Mouse (Mus musculus) adipocyte (in vitro differentiated cells): ENCODE measurements around the gene Cgnl1.
A peak's percentile ranks its signal among the peaks of the same experiment; 100 is the strongest.

Source experiments
- DNase-seq: peaks from one replicate; pipeline ENCODE4 v3.0.0-alpha.2; 2016; ENCODE audit warnings: low spot score

Gene Cgnl1

DNA sequence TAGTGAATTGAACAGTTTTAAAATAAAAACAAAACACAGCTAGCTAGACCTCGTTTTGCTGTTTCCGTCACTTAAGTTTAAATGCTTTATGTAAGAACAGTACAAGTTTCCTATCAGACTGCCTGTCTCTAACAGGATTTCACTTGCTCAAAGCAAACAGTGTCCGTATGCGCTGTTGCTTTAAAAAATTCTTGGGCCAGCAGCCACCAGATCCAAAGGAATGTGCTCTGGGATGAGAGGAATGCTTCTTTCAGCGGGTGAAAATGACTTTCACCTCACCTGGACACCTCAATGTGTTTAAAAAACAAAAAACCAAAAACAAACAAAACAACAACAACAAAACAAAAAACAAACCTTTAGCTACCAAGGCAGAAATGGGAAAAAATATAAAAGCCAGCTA, 54.4 kb downstream of the Cgnl1 start:
- DNase-seq: no peak

DNA sequence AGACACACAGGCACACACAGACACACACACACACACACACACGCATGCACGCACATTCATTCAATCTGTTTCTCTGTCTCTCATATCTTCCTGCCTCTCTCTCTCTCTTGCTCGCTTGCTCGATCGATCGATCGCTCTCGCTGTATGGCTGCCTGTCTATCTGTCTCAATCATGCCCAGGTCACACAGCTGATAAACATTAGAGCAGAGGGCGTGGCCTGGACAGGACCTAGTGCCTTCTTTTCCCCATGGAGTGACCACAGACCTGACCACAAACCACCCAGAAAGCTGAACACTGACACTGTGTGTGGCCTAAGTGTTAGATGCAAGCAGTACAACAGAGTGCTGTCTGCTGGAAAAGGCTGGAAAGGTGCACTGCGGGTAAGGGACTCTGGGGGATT, 60.6 kb downstream of the Cgnl1 start:
- no peak for DNase-seq

DNA sequence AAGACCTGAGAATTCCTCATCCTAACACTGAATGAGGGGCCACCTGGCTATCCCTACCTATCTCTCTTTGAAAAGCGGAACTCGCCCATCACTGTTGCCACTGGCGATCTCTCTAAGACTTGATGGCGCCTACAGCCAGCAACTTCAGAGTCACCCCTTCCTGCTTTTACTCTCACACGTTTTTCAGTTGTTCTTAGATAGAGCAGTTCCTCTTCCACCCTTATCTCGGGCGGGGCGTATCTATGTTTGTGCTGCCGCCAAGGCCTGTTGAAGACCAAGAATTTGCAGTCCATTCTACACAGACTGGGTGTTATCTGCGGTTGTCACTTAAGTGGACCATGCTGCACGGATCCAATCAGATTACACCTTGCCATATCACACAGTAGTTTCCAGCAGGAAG, 62.2 kb downstream of the Cgnl1 start:
- no peak for DNase-seq

DNA sequence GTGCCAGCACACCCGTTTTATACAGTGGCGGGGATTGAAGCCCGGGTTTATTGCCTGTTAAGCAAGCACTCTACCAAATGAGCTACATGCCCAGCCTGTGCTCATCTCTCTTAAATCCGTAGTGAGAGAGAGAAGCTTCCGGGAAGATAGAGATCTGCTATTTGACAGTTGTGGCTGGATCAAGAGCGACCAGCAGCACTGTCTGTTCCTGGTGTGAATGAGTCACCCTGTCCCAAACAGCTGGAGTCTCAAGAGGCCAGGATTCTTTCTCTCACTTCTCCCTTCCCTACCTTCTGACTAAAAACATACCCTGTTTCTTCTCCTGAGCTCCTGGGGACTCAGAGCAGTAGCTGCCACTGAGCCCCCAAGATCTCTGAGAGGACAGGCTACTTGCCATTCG, 63.4 kb downstream of the Cgnl1 start:
- no peak for DNase-seq

DNA sequence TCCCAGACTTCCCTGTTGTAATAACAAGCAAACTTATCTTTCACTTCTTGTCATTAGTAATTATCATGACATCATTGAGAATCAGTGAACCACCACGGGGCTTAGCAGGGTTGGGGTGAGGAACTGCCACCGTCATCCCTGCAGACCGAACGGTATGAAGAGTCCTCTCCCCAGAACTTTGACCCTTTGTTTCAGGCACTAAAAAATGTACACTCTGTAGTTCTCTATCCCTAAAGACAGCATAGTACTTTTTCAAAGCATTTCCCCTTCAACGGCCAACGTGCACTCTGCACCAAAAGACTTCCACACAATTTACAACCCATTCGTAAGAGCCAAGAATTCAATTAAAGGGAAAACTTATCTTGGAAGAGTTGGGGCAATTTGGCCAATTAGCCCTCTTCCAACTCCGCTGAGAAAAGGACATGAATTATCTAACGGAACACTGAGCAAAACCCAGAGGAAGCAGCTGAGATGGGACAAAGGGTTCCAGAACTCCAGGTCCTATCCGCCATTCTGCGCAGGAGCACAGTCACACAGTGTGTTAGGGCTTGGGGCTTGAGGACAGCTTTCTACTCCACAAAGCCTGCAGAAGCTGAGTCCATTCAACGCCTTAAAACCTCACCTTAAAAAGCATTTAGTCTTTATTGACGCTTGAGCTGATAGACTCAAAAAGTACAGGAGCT, 66.9 kb downstream of the Cgnl1 start:
- no peak for DNase-seq

DNA sequence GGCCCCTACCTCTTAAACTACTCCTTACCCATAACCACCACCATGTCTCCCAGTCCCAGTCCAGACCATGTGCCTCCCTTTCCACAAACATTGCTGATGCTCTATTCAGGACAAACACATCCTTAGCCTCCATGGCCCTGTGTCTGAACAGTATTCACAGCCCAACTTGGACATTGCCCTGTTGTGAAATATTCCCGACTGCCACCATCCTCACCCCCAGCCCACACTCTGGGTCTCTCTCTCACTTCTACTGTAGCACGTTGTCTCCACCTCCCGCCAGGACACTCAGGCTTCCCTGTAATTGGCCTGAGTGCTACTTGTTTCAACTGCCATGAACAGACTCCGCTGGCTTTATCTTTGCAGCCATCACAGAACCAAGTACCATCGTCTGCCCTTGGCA, 72.3 kb downstream of the Cgnl1 start:
- no peak for DNase-seq

DNA sequence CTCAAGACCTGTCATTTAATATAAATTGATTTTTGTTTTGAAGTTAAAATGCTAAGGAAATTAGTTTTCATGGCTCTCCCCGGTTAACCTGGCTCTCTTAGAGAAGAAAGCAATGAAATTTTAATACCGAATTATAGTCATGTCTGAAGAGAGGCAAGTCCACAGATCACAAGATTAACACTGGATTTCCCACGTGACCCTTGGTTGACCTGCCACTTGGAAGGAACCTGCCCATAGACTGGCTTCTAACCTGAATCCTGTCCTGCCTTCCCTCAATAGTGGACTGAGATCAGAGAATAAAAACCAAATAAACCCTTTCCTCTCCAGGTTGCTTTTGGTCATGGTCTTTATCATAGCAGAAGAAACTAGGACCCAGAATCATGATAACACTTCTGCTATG, 73.3 kb downstream of the Cgnl1 start:
- DNase-seq: no peak

DNA sequence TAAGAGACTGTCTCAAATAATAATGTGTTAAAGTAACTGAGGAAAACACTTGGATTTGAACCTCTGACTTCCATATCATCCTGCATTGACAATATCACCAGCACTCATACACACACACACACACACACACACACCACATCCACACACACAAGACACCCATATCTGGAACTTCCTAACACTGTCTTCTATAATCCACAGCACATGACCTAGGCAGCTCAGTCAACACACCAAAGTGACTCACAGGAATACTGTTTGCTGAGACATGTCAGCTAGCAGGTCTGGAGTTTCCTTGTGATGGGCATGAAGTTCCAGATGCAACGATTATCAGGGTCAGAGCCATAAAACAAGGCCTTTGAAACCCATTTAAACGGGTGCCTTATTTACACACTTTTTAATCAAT, 74.2 kb downstream of the Cgnl1 start:
- DNase-seq: no peak

DNA sequence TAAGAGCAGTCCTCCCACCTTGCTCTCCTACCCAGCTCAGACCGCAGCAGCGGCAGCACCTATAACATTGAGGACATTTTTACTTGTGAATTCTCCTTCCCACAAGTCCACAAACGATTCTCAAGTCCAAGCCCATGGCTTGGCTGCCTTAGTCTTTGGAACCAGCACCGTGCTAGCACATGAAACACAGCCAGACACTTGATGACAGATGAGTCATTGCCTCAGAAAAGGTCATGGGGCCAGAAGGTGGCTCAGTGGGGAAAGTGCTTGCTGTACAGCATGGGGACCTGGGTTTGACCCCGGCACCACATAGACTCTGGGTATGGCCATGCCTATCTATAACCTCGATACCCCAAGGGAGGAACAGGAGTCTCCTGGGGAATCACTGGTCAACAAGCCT, 74.6 kb downstream of the Cgnl1 start:
- peak; percentile 61 for DNase-seq

DNA sequence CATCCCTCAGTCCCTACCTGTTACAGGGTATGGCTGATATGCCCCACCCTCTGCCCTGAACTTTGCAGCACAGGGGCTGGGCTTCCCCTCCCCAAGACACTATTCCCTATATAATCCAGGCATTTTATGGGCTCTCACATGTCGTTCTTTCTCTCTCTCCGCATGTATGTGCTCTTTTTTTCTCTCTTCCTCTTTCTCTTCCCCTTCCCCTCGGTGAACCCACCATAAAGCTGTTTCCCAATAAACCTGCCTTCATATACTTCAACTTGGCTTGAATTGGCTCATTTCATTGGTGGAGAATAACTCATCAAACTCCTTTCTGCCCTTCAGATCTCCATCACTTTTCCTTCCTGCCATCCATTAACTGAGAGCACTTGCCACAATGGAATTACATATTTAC, 76.3 kb downstream of the Cgnl1 start:
- DNase-seq: no peak

DNA sequence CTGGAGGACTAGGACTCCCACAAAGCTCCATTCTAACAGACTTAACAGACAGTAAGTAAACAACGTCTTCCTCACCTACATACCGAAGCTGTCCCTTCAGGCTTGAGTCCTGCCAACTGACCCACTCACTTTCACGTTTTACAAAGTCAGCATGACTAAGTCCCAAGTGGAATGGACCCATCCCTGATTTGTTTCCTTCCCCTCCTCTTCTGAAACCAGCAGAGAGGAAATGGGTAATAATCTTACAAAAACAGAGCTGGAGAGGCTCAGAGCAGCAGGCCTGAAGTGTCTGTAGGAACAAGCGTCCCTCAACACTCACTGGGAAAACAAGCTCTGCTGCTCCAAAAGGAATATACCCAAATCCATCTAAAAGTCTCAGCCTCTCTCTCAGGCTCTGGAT, 77.2 kb downstream of the Cgnl1 start:
- no peak for DNase-seq

DNA sequence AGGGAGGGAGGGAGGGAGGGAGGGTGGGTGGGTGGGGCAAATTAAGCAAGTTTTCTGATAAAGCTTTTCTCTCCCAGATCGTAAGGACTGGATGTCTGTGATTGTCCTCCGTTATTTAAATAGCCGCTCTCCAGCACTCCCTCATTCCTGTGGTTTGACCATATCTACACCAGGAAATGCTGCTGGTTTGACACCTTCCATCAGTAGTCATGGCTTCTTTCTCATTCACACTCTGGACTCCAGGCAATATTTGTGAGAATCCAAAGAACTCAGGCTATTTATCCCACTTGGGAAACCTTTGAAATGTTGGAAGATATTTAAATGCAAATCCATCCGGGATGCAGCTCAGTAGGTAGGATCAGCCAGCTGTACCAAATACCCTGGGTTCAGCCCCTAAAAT, 77.6 kb downstream of the Cgnl1 start:
- no peak for DNase-seq

DNA sequence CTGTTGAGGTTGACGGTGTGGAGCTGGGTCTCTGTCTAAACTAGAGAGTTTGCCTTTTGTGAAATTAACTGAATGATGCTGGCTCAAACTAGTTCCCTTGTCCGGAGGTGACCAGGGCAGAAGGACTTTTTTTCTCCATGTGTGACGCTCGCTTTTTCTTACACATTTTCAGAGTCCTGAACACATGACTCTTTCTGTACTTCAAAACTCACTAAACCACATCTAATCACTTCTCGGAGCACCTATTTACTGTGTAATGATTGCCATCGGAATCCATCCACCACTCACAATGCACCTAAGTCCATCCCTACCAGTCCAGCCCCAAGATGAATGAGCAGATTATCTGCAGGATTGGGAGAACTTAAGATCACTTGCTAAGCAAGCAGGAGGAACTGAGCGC, 79.2 kb downstream of the Cgnl1 start:
- DNase-seq: no peak

DNA sequence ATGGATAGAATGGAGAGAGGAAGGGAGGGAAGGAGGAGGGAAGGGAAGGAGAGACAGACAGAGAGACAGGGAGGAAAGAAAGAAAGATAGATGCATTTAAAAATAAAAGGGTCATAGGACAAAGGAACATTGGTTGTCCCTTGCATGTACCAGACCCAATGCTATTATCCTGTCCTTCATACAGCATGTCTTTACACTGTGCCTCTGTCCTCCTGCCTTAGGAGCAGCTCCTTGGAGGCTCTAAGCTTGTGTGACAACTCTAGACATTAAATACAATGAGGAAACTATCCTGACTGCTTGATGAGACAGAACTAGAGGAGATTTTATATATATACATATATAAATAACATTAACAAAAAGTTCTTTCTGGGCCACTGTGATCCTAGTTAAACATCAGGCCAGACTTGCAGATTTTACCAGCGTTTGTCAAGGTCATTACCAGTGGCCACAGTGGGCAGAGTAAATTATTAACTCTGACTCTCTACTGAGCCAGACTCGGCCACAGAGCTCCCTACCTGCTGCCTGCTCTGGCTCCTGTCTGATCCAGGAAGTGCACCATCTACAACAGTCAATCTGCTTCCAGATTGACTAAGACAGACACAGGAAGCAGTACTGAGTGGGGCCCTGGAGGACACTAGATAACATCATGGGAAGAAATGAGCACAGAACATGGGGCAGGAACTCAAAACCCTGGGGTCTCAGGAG, 81.9 kb downstream of the Cgnl1 start:
- DNase-seq: no peak

DNA sequence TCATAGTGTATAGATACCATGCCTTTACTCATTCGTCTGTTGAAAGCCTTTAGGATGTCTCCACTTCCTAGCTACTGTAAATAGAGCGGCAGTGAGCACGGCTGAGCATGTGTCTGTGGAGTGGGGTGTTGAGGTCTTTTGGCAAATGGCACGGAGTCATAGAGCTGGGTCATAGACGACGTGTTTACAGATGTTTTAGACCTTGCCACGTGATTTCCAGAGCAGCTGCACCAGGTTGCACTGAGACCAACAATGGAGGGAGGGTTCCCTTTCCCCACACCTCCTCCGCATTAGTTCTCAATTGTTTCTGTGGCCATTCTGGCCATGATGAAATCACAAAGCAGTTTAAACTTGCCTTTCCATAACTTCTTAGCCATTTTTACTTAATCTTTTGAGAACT, 84.9 kb downstream of the Cgnl1 start:
- no peak for DNase-seq

DNA sequence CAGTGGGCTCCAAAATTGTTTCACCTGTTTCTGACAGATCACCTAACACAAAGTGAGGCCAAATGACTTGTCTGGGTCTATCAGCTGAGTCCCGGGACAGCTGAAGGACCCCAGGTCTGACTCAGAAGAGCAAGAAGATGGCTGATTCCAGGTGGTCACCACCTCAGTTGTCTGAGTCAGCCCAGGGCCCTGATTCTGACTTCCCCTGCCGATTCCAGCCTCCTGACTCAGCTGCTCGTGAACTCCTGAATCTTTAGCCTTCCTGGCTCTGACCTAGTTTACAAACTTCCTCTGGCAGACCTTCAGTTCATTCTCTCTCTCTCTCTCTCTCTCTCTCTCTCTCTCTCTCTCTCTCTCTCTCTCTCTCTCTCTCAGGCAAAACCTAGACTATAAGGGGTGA, 86.6 kb downstream of the Cgnl1 start:
- DNase-seq: no peak

DNA sequence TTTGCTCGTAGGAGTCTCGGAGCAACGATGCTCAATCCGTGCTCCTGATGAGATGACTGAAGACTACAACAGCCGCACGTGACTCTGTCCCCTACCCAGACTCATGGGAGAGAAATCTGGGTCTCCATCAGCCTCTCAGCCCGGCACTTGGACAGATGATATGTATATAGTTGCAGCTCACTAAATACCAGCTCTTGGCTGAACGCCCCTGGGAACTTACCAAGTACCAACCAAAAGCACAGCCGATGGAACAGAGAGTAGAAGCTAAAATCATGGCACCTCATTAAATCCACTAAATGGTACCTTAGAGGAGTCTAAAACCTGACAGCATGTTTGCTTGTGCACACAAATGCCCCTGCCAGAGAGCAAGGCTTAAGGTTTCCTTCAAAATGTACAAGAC, 91.0 kb downstream of the Cgnl1 start:
- no peak for DNase-seq

DNA sequence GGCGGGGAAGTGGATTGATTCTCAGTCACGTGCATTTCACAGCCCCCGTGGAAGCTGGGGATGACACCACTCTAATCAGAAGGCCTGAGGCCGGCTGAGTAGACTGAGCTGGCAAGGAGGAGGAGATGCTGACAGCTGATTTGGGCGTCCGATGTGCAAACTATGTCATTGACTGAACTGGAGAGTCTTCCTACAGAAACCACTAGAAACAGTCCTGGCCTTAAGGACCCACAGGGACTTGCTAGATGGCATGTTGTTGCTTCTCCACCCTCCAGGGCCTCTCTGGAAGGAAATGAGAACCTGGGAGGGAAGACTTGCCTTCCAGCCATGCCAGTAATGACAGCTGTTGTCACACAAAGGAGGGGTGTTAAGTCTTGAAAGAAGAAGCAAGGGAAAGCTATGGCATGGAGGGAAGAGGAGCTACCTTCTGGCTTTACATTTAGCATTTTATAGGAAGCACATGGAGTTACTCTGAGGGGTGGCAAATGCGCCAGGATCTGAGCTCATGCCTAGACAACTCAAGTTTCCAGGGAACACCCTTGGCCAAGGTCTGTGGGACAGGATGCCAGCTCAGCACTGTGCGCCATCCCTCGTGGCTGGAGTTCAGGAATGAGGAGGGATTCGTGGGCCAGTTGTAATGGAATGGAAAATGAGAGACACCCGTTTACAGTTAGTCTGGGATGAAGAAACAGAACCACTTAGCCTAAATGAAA, 92.1 kb downstream of the Cgnl1 start:
- peak; percentile 13 for DNase-seq

DNA sequence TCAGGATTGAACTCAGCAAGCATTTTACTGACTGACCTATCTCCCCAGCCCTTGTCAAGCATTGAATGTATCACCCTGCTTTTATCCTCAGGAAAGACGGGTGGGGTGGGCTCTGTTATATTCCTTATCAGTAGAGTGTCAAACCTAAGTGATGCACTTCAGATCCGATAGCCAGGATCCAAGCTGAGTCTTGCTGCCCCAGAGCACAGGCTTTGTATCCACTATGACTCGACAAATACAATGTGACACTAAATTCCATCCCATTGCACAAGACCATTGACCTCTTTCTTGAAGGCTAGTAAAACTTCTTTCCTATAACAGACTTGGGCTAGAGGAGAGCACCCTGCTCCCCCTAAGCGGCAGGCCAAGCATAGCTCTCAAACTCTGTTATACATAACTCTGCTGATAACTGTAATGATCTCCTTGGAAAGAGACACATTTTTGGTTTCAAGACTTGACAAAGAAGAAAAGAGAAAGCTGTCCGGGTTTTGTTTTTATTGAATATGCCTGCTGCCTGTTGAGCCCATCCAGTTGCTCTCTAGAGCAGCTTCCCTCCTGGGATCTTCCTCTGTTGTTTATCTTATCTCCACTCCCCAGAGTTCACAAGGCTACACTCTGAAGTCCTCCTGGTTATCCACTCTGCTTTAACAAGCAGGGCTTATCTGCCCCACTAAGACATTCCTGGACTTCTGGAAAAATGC, 94.3 kb downstream of the Cgnl1 start:
- DNase-seq: no peak

DNA sequence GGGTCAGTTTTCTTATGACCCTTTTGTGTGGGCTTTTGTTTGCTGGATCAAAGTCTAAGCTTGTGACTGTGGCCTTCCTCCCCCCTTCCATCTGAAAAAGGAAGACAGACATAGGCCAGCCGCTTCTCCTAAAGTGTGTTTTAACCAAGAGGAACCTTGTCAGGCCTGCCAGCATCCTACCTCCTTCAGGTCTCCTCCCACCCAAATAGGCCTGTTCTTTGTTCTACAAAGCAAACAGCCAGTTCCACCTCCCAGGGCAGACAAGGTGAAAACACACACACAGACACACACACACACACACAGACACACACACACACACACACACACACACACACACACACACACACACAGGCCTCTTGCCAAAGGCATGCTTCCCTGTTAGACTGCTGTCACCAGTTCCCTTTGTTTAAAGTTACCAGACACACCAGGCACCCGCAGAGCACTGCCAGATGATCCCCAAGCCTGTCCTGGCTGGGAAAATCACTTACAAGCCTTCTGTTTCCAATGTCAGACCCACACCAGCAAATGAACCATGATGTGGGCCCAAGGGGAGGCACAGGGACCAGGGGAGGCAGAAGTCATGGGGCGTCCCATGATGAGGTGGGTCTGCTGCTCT, 95.5 kb downstream of the Cgnl1 start:
- no peak for DNase-seq

DNA sequence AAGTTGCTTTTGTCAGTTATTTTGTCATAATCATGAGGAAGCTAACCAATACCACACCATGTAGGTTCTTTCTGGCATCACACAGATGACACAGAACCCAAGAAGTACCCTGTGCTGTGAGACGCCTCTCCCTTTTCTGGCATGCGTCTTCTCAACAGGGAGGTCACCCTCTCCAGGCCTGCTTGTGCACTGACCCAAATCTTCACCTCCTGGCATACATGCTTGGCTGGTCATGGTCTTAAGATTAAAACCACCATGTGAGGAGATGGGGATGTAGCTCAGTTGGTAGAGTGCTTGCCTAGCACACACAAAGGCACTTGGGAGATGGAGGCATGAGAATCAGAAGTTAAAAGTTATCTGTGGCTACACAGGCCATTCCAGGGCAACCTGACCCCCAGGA, 96.2 kb downstream of the Cgnl1 start:
- DNase-seq: no peak

DNA sequence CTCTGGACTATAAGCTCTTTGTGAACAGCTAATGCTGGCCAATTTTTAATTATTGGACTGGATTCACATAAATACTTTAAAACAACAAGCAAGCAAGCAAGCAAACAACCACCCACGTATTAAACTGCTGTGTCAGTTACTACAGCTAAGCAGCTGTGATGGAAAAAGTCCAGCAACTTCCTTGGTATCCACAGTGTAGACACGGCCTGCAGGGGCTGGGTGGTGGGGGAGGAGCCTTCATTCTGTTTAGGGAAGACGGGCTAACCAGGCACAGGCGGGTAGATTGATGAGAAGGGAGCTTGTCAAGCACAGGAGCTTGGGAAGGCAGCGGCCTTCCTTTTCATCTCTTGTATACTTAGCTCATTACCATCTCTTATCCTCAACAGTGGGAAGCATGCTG, 96.9 kb downstream of the Cgnl1 start:
- DNase-seq: no peak
